Mouse (Mus musculus): ENCODE results near the gene Ankrd34c.

Ankrd34c gene

GRCm38 (mm10) chr9:89738295-89738694, at the start of gene Ankrd34c:
TSS of gene Ankrd34c (minus strand) at chr9:89738475.
- DNase-seq = no peak

DNA sequence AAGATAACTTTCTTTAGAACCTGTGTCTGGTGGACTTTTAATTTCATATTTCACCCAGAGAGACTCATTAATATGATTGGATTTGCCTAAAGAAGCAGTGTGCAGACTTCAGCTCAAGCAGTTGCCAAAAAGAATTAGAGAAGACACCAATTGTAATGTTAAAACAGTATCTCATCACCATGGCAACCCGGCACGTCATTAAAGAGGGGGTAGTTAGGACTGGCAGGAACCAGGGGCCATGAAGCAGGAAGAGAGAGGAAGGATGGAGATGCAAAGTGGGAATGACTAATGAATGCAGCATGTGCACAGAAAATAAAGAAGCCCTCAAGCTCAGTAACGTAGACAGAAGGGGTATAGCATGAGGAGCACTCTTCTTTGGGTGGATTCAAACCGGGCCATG, 49.3 kb upstream of the Ankrd34c start:
- DNase-seq = no peak

GRCm38 (mm10) chr9:89781395-89781927, 43.2 kb upstream of the Ankrd34c start:
- DNase-seq = no peak

DNA sequence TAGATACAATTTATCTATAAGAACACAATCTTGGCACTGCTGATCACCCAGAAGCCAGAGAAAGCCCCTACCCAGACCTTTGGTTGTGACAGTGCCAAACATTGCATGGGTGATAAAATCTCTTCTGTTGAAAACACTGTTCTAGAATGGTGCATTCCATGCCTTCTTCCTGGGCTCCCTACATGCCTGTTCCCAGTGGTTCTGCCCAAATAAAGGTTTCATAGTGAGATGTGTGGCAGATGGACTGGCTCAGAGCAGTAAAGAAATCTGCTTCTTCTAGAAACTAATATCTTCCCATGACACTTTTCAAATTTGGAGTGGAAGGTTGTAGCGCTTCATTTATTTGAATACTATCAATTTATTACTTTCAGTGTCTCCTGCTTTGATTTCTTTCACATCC, 41.0 kb upstream of the Ankrd34c start:
- no peak for DNase-seq

DNA sequence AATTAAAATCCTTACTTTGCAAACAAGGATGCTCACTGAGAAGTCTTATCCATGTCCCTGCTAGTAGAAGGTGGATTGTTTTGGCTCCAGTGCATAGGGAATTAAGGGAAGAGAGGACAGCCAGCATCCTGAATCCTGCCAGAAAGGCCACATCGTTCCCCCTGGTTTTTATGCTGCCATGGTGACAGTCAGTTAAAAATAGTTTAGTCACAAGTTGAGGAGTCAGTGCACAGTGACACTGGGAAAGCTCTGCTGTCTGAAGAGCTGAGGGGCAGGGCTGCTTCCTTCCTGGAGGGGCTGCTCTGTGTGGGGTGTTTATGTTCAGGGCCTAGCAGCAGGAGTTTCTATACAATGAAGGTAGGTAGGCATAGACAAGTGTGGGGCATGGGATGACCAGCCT, 32.9 kb upstream of the Ankrd34c start:
- DNase-seq = no peak

DNA sequence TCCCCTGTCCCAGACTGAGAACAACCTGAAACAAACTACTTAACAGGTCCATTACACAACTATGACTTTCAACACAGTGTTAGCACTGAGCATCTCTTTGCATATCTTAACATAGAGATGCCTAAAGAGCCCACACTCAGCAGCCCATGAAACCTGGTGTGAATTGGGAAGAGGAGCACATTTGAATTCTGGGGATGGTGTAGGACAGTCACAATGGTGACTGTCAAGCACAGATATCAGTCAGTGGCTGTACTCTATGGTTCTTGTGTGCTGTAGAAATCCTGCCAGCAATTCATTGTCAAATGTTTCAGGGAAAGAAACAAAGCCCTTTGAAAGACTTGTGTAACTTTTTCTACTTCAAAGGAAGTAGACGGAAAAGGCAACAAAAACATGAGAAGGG, 23.7 kb upstream of the Ankrd34c start:
- DNase-seq = no peak

DNA sequence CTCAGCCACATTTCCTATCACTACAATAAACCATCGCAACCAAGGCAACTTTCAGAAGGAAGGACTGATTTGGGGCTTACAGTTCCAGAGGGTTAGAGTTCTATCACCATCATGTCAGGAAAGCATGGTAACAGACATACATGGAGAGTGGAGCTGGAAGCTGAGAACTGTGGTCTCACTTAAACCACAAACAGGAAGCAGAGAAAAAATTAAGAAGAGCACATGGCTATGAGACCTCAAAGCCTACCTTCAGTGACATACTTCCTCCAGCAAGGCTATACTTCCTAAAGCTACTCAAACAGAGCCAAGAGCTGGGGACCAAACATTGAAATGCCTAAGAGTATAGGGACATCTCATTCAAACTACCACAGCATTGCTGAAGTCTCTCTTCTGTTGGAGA, 20.3 kb upstream of the Ankrd34c start:
- no peak for DNase-seq

DNA sequence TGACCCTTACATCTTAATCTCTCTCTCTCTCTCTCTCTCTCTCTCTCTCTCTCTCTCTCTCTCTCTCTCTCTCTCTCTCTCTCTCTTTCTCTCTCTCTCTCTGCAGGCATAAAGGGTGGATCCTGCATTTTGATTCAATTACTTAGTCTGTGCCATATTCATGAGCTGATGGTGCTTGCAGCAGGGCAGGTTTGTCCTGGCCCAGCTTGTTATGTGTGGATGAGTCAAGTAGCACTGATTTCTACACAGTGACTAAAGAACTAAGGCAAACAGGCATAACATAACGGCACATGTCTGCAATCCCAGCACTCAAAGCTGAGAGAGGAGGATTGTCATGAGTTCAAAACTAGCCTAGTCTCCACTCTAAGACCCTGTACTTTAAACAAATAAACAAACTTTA, 19.9 kb upstream of the Ankrd34c start:
- no peak for DNase-seq

DNA sequence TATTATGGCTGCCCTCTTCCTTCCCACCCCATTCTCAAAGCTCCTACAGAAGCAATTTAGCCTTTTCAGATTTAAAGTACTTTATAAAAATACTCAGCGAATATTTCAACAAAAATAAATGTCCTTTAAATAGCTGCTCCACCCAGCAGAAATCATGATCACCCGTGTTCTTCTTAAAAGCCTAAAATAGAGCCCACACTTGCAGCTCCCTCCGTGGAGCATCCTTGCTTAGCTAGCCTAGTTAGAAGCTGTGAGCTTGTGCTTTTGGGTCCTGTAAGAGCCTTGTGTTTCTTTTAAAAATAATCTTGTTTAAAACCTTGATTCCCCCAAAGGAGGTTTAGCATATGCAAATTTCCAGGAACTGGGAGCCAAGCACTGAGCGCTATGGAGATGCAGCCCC, 19.3 kb upstream of the Ankrd34c start:
- DNase-seq = no peak

DNA sequence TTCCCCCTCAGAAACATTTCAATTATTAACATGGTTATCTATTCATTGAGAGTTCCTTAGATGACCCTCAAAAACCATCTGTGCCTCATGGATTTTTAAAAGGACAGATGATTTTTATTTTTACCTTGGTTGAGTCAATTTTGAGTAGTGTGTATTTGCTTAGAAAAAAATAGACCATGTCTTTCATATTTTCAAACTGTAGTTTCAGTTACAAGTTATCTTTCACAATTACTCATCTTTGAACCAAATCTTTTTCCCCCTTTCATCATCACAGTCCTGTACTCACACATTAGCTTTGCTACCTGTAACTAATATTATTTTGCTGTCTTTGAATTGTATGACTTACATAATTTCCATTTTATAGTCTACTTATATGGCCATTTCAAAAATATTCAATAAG, 1.8 kb upstream of the Ankrd34c start:
- no peak for DNase-seq

DNA sequence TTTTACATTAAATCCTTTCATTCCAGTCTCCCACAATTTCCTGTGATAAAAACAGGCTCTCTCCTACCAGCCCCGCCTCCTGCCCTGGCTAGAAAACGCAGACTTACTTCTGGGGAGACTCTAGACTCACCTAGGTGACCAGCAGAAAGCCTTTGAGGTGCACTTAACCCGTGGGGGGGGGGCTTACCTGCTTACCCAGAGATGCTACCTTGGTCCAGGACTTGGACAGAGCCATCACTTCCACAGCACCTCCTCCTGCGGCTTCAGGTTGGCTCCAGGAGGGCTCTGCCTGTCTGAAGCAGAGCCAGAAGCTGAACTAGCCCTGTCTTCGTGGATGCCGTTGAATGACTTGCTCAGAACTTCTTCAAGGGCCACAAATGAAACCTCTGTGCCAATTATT, 387 bp downstream of the Ankrd34c start:
- DNase-seq = no peak

DNA sequence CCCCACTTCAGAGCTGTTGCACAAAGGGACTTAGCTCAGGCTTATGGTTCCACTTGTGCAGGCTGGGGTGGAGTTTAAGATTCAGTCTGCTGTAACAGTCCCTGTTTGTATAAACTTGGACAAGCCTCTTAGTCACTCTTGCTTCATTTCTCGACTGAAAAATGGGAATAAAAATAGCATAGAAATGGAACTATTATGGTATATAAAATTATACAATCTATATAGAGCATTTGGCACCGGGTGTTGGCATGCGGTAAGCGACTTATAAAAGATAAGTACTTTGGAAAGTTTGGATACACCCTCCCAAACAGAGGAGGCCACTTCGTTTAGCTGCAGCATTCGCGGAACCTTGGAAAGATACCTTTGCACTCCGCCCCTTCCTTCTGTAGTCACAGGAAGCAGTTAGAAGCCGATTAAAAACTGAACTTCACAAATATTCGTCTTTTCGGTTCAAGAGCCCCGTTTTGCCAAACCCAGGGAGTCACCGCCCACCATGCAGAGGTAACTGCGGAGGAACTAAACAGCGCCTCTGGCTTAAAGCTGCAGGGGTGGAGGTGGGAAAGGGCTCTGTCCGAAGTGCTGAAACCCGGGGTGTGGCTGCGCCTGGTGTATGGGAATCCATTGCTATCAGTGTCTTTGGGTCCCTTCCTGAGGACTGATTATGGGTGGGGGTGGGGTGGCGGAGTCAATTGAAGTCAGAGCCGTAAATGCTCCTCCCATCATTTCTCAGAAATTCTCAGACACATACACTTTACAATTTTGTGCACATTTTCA, 1.2 kb downstream of the Ankrd34c start:
- DNase-seq = peak; percentile 1 to 66

DNA sequence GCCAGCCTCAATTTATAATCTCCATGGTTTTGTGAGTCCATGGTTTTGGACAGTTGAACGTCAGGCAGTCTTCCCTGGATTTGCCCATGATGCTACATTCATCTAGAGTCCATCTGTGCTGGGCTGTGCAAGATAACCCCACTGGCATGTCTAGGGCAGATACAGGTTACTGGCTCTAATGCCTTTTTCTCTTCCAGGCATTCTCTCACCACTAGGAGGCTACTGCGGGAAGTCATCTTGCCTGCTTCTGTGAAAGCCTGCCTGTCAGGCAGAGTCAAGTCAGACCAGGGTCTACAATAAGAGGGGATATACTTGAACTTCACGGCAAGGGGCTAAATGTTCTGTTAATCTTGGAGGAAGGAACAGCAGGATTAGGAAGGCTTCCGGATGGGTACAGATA, 31.4 kb downstream of the Ankrd34c start:
- DNase-seq = peak; percentile 5 to 8

- DNase-seq = no peak
These were observed 33.1 kb downstream of the Ankrd34c start for GRCm38 (mm10) chr9:89705197-89705533.

DNA sequence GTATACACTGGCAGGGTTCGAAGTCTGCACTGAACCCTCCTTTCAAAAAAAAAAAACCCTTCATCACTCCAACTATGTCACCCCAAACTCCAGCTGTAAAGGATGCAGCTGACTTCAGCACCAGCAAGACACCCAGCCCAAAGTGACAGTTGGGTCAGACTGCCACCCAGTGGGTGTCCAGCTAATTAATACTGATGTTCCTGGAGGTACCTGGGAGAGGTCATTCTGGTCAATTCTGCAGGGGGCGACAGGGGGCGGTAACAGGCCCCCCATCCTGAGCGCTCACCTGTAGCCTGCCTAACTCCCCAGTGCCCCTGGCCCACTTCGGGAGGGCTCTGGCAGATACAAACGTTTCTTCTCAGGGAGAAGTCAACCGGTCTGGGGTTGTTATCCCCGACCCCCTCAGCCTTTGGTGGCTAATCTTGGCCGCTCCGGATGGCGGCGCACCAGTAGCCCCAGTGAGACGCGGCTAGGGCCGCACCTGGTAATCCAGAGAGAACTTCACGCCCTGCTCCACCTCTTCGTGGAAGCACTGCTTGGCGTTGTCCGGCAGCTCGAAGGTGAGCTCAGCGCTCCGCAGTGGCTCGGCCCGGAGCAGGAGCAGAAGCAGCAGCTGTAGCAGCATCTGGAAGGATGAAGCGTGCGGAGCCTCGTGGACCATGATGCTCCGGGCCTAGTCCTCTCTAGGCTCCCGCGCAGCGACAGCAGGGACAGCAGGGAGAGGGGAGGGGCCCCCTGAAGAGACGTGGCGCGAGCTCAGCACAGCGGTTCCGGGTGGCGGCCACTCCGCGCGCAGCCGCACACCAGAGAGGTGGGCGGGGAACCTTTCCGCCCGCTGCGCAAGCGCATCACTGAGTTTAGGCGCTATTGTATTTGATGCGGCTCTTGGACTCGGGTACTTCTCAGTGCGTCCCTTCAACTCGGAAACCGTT, 33.7 kb downstream of the Ankrd34c start, which contains the start of gene Tmed3:
Tmed3 (minus strand) TSS at position 804 of the 932 bp plus-strand sequence.
- DNase-seq = peak; percentile 92

DNA sequence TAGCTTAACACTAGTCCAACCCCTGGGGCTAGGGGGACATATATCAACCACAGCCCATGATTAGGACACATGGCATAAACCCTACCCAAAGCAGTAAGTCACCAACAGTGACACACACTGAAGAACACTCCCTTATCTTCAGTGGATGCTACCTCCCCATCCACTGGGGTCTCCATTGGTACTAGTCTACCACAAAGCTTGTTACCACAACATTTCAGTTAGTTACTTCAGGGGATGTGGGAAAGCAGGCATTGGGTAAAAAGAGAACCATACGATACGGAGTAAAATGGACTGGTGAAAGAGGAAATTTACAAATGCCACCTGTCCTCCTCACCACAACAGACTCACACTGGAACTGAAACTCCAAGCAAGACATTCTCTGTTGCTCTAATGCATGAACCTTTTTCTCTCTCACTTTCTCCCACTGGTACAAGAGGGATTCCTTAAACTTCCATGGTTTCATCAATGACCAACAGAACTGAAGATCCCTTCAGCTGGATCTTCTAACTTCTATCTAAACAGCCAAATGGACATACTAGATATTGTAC, 37.3 kb downstream of the Ankrd34c start:
- no peak for DNase-seq

- DNase-seq = no peak
These were observed 43.1 kb downstream of the Ankrd34c start for GRCm38 (mm10) chr9:89695143-89695542.

DNA sequence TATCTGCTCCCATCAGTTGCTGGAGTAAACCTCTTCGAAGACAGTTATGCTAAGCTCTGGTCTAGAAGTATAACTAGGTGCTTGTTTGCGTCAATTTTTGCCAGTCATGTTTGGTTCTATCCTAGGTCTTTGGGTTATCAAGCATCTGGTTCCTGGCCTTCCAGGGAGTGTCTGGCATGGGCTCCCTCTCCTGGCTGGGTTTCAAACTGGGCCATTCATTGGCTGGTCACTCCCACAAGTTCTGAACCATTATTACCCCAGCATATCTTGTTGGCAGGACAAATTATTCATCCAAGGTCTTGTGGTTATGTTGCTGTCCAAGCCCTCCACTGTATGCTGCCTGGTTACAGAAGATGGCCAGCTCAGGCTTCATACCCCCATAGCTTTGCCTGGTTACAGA, 44.6 kb downstream of the Ankrd34c start:
- DNase-seq = no peak

GRCm38 (mm10) chr9:89689179-89689578, 49.1 kb downstream of the Ankrd34c start:
- no peak for DNase-seq

DNA sequence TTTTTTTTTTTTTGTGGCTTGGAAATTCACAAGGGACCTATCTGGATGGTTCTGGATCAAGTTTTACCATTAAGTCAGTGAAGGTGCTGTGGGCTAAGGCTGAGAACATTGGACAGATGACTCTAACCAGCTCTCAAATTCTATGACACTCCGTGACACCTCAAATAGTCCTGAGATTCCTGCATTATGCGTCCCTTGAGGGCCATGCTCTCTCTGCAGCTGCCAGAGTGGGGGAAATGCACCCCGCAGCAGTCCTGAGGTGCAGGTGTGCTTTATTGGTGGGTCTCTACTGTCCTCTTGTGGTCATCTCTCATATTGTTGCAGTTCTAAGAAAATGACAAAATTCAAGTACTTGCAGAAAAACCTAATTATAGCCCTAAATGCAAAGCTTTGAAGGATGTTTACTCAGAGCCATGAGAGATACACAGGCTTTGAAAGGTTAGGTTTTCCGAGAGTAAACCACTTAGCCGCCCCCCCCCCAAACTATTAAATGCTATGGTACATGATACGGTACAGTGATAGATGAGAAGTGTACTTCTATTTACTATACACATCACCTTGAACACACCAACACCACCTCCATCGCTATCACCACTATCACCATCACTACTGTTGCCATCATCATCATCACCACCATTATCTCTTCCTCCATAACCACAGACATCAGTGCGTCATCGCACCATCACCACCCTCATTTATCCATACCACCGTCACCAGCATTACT, 50.6 kb downstream of the Ankrd34c start:
- peak in 1 of 2 experiments; percentile 12 for DNase-seq

DNA sequence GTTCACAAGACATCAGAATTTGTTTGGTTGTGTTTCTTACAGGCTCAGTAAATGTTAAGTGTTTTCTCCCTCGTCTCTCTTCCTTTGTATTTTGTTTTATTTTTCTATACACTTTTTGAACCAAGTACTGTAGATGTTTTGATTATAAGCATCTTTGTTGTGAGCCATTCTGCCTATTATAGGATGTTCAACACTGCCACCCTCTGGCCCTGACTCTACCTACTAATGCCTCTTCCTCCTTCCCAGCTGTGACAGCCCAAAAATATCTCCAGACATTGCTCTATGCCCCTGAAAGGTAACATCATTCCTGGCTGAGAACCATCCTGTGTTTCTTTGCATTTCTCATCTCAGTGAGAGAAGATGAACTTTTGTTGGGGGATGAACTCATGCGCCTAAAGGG, 52.0 kb downstream of the Ankrd34c start:
- DNase-seq = peak in 1 of 2 experiments; percentile 11

- DNase-seq = peak in 1 of 2 experiments; percentile 33
These were observed 59.3 kb downstream of the Ankrd34c start for GRCm38 (mm10) chr9:89678974-89679373.

Data from kidney, postnatal 36 days (tissue).